Mouse (Mus musculus) kidney, postnatal 25 days (tissue): ENCODE data around the gene Try4.
"Not testable (repeated sequence)": the region's sequence is repeated elsewhere in the genome, so short reads cannot be mapped to it uniquely, and the experiment has no call there.

ENCODE experiments used
- DNase-seq, 2 experiments: peaks; one replicate each; pipeline ENCODE4 v3.0.0; 2021; ENCODE audit warnings: mixed read lengths in 2 of 2

Gene Try4

DNA sequence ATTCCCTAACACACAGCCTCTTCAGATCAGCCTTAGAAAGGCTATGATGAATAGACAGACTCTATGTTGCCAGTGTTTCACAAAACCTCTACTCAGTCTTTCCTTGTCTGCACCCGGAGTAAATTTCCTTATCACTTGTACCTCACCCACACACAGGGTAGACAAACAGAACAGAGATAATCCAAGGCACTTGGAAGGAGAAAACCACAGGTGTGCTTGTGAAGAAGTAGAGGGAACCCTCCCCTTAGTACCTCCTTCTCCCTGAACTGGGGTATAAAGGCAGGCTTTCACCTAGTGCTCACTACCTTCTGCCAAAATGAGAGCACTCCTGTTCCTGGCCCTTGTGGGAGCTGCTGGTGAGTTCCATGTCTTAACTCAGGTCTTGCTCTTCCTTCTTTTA, at the start of gene Try4:
Gene Try4, plus strand, starts transcription at position 301 of the 400 bp plus-strand sequence.
- DNase-seq, result no peak

DNA sequence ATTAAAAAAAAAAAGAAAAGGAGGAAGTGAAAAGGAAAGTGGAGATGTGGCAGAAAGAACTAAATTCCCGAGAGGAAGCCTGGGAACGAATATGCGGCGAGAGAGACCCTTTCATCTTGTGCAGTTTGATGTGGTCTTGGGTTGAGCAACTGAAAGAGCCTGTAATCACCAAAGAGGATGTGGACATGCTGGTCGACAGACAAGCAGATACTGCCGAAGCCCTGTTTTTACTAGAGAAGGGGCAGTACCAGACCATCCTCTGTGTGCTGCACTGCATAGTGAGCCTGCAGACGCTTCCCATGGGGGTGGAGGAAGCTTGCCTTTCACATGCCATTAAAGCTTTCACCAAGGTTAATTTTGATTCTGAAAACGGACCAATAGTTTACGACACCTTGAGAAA, 48.8 kb upstream of the Try4 start:
- DNase-seq, result not testable (repeated sequence)

DNA sequence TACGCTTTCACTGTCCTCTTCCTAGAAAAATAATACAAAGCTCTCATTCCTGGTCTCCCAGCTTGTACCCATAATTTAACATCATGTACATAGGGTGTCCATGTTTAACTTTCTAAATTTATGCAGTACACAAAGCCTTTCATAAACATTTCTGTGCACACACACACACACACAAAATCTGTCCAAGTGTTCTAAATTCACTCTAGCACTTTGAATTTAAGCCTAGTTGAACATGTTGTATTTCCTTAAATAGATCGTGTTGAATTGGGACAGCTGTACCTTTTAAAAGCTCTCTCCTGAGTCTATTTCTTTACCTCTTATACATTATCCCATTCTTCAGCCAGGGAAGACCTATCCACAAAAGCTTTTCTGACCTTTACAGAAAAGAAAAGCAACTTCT, 45.6 kb upstream of the Try4 start:
- DNase-seq, result no peak

DNA sequence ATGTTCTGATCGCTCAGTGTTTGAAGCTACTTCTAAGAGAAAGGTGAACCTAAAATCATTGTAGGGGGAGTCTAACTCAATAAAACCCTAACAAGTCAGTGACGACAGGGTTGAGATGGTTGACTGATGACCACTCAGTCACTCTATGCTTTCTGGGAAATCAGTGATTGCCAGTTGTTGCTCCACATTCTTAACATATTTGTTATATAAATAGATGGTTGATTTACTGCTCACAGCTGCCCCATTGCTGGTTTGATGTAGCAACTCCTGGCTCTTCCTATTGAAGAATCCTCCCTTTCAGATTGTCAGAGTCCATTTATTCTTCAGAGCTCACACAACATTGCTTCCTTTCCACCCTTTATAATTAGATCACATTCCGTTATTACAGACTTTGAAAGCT, 44.6 kb upstream of the Try4 start:
- DNase-seq, result no peak

DNA sequence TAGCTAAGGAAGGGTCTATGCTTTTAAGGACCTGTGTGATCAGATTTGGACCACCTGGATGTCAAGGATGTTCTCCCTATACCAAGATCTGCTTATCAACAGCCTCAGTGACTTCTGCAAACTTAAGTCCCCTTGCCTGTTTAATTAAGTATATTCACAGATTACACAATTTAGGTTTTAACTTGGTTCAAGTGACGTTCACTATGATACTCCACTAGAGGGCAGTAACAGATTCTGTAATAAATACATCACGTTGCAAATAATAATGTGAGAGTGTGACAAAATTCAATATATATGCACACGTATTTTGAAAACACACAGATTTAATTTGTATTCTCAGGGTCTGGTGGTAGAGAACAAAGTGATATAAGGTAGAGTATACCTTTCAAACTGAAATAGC, 39.3 kb upstream of the Try4 start:
- DNase-seq, result no peak

DNA sequence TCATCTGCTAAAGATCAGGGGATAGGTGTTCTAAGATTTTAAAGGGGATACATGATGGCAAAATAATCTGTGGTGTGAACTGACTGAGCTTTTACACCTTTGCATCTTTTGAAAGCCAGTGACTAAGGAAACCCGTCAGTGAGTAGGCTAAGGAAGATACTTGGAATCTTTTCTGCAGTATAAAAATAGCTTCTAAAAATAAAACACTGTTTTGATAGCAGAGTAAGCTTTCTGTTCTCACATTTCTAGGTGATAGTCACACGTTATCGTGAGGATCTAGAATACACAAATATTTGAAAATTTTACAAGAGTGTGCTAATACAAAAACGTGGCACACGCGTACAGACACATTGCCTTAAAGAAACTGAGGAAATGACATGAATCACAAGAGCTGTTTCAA, 35.9 kb upstream of the Try4 start:
- DNase-seq, result no peak

DNA sequence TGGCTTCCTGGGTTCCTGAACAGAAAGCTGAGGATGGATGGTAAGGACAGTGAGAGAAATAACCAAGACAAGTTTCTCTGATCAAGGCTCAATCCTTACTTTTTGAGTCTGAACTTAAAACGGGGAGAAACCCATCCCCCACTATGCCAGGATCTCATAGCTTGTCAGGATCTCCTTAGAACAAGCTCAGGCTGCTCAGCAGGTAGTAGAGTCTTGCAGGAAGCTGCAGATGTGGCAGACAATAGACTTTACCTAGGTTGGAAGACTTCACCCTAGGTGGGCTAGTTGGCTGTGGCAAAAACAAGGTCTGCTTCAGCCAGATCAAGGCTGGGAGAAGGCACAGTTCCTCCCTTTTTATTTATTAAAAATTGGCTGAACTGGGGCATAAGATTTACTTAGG, 3.8 kb upstream of the Try4 start:
- no peak for DNase-seq

DNA sequence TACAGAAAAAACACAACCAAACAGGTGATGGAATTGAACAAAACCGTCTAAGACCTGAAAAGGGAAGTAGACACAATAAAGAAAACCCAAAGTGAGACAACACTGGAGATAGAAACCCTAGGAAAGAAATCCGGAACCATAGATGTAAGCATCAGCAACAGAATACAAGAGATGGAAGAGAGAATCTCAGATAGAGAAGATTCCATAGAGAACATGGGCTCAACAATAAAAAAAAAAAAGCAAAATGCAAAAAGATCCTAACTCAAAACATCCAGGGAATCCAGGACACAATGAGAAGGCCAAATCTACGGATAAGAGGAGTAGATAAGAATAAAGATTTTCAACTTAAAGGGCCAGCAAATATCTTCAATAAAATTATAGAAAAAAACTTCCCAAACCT, 14.7 kb downstream of the Try4 start, which contains the start of gene Try5:
Gene Try5, minus strand, starts transcription at position 101 of the 400 bp plus-strand sequence.
- not testable (repeated sequence) for DNase-seq

DNA sequence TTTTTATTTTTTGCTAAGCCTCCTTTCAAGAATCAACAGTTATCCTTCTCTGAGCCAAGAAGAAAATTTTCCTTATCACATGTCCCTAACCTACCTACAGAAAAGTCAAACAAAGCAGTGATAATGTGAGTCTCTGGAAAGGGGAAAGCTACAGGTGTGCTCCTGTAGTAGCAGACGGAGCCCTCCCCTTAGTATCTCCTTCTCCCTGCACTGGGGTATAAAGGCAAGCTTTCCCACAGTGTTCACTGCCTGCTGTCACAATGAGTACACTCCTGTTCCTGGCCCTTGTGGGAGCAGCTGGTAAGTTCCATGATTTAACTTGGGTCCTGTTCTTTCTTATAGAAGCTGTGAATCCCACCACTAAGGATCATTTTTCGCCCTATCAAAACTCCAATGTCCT, 51.9 kb downstream of the Try4 start, which contains the start of gene Try10:
Gene Try10, plus strand, starts transcription at position 174 of the 400 bp plus-strand sequence.
- no peak for DNase-seq
